Mouse (Mus musculus): ENCODE data around the gene Tbc1d8. TPM values are rescaled to one million over a fixed set of nuclear protein-coding genes. Genes with fewer than 3 reads are reported as not detected.
A peak's percentile ranks its signal among the peaks of the same experiment; 100 is the strongest.

The Tbc1d8 gene
- polyA plus RNA-seq, 1 experiment from 2014 or later, result 9.1 TPM

DNA sequence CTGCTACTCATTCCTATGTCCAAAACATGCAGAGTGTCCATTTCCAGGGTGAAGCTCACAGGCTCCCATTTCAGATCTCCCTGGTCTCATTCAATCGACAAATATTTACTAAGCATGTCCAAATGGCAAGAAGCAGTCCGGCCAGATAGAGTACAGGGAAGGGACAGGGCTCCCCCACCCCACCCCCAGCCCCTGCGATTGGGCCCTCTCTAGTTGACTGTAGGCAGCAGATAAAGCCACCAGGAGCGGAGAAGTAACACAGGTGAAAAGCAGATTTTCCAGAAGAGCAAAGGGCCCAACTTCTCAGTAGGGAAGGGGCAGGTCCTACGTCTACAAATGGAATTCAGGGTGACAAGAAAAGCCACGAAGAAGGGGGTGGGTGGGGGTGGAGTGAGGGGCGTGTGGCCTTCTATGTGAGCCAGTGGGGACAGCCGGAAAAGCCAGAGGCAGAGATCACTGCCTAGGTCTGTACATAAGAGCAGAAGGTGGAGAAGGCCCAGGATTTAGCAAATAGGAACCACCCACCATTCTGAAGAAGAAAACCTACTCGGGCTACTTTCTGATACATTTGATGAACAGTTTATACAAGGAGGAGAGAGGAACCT is 7.2 kb downstream of the Tbc1d8 start:
- no peak overlapping the region for H3K9ac ChIP-seq (ENCODE audit: low read length)
- no peak overlapping the region for H3K27ac ChIP-seq (ENCODE audit: low read depth)
- peaks cover 3% of the 10 kb centered on the region; the same call in 1 of the 2 replicates for H3K9me3 ChIP-seq (ENCODE audit: control insufficient read depth, low read length)
- WGBS, result 54% methylated on average over 9 of the region's 9 CpGs
- peaks cover 6% of the 10 kb centered on the region; the same call in 1 of the 2 replicates for H3K4me1 ChIP-seq (replicated peaks; ENCODE audit: control insufficient read depth, insufficient read depth, low read length)
- no peak for ATAC-seq (replicated peaks; ENCODE audit: low FRiP score, low TSS enrichment, low read depth)
- H3K4me3 ChIP-seq (ENCODE audit: low read depth, low read length), result no peak overlapping the region
- DNase-seq (ENCODE audit: low spot score), result no peak
- H3K4me2 ChIP-seq (ENCODE audit: low read length), result no peak overlapping the region
- no peaks in the 10 kb centered on the region for H3K27me3 ChIP-seq (replicated peaks; ENCODE audit: control insufficient read depth, insufficient read depth, low read length)
- H3K36me3 ChIP-seq (ENCODE audit: control insufficient read depth, insufficient read depth, low read length), result no peaks in the 10 kb centered on the region

DNA sequence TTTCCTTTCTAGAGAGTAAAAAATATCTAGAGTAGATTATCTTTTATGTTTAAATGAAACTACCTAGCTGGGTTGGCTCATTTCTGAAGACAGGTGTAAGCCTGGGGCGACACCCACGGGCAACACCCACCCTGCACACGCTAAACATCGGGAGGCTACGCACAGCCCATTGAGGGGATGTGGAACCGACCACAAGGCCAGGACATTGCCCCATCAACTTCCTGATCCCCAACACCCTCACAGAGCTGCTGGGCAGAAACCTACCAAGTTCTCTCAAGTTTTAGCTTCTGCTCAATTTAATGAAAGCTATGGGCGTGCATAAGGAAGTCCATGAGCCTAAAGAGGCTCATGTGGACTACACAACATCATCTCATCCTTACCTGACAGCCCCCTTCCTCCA is 9.6 kb downstream of the Tbc1d8 start:
- 86% methylated on average over 7 of the region's 7 CpGs for WGBS
- H3K27me3 ChIP-seq (replicated peaks; ENCODE audit: control insufficient read depth, insufficient read depth, low read length), result no peaks in the 10 kb centered on the region
- DNase-seq (ENCODE audit: low spot score), result no peak

GRCm38 (mm10) chr1:39466526-39466925 is 12.0 kb downstream of the Tbc1d8 start:
- no peak overlapping the region for H3K27ac ChIP-seq (ENCODE audit: low read depth)
- no peak for DNase-seq (ENCODE audit: low spot score)
- H3K36me3 ChIP-seq (ENCODE audit: control insufficient read depth, insufficient read depth, low read length), result no peaks in the 10 kb centered on the region
- no peaks in the 10 kb centered on the region for H3K9me3 ChIP-seq (ENCODE audit: control insufficient read depth, low read length)
- H3K4me2 ChIP-seq (ENCODE audit: low read length), result no peak overlapping the region
- H3K4me1 ChIP-seq (replicated peaks; ENCODE audit: control insufficient read depth, insufficient read depth, low read length), result peaks cover 9% of the 10 kb centered on the region; the same call in 1 of the 2 replicates
- ATAC-seq (replicated peaks; ENCODE audit: low FRiP score, low TSS enrichment, low read depth), result no peak
- H3K4me3 ChIP-seq (ENCODE audit: low read depth, low read length), result no peak overlapping the region
- H3K27me3 ChIP-seq (replicated peaks; ENCODE audit: control insufficient read depth, insufficient read depth, low read length), result no peaks in the 10 kb centered on the region
- H3K9ac ChIP-seq (ENCODE audit: low read length), result no peak overlapping the region
- WGBS, result 89% methylated on average over 13 of the region's 13 CpGs

More for the DNA sequence above, 9.6 kb downstream of the Tbc1d8 start:
- Histone ChIP-seq H3K4me3 (ENCODE audit: low read depth, low read length) (no peak overlapping the region), H3K4me1 (replicated peaks; ENCODE audit: control insufficient read depth, insufficient read depth, low read length) (peaks cover 9% of the 10 kb centered on the region; the same call in 1 of the 2 replicates), H3K9ac (ENCODE audit: low read length) (no peak overlapping the region), H3K9me3 (ENCODE audit: control insufficient read depth, low read length) (no peaks in the 10 kb centered on the region), H3K36me3 (ENCODE audit: control insufficient read depth, insufficient read depth, low read length) (no peaks in the 10 kb centered on the region), H3K4me2 (ENCODE audit: low read length) (no peak overlapping the region), H3K27ac (ENCODE audit: low read depth) (no peak overlapping the region)
- no peak for ATAC-seq (replicated peaks; ENCODE audit: low FRiP score, low TSS enrichment, low read depth)

DNA sequence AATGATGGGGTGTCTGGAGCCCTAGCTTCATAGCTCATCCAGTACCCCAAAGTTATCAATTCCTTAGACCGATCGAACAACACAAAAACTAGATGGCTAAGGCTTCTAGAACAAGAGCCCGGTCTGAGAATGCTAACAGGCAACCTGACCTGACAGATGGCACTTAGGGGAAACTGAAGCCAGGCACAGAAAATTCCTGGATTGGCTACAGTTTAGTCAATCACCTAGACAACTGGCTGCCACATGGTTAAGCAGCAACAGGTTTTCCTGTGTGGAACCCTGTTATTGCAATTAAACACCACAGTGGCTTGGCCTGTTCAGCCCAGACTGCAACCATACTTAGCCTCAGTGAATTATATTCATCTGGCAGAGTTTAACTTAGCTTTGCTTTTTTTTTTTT is 13.8 kb downstream of the Tbc1d8 start:
- no peak overlapping the region for H3K4me3 ChIP-seq (ENCODE audit: low read depth, low read length)
- peaks cover 6% of the 10 kb centered on the region; the same call in 1 of the 2 replicates for H3K4me1 ChIP-seq (replicated peaks; ENCODE audit: control insufficient read depth, insufficient read depth, low read length)
- no peak for DNase-seq (ENCODE audit: low spot score)
- no peak for ATAC-seq (replicated peaks; ENCODE audit: low FRiP score, low TSS enrichment, low read depth)
- no peak overlapping the region for H3K4me2 ChIP-seq (ENCODE audit: low read length)
- 89% methylated on average over 3 of the region's 3 CpGs for WGBS
- no peaks in the 10 kb centered on the region for H3K9me3 ChIP-seq (ENCODE audit: control insufficient read depth, low read length)
- no peak overlapping the region for H3K9ac ChIP-seq (ENCODE audit: low read length)
- H3K27ac ChIP-seq (ENCODE audit: low read depth), result no peak overlapping the region
- H3K27me3 ChIP-seq (replicated peaks; ENCODE audit: control insufficient read depth, insufficient read depth, low read length), result no peaks in the 10 kb centered on the region
- no peaks in the 10 kb centered on the region for H3K36me3 ChIP-seq (ENCODE audit: control insufficient read depth, insufficient read depth, low read length)

- Histone ChIP-seq H3K9ac (ENCODE audit: low read length) (no peak overlapping the region), H3K4me3 (ENCODE audit: low read depth, low read length) (no peak overlapping the region), H3K9me3 (ENCODE audit: control insufficient read depth, low read length) (no peaks in the 10 kb centered on the region), H3K4me1 (replicated peaks; ENCODE audit: control insufficient read depth, insufficient read depth, low read length) (peaks cover 6% of the 10 kb centered on the region; the same call in 1 of the 2 replicates), H3K27me3 (replicated peaks; ENCODE audit: control insufficient read depth, insufficient read depth, low read length) (no peaks in the 10 kb centered on the region), H3K4me2 (ENCODE audit: low read length) (no peak overlapping the region), H3K27ac (ENCODE audit: low read depth) (0 out of 2 replicates have a peak overlapping the region, but pooled peaks have one; percentile 16), H3K36me3 (ENCODE audit: control insufficient read depth, insufficient read depth, low read length) (no peaks in the 10 kb centered on the region)
- WGBS, result 71% methylated on average over 6 of the region's 6 CpGs
- DNase-seq (ENCODE audit: low spot score) (no peak), ATAC-seq (replicated peaks; ENCODE audit: low FRiP score, low TSS enrichment, low read depth) (no peak)
Observed at GRCm38 (mm10) chr1:39462937-39463444, 15.6 kb downstream of the Tbc1d8 start.

DNA sequence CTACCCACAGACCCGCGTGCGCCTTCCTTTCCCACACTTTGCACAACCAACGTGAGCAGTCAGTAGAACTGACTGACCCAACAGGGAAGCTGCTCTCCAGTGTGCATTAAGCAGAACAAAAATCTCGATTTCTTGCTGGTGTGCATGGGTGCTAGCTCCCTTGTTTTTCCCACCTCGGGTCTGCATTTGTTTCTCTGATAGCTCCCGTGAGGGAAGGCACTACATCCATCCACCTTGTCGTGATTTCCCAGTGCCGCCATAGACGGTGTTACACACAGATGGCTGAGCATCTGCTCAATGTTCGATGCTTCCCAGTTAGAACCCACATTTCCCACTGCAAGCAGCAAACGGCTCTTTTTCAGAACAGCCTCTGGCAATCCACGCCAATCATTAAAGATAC is 16.5 kb downstream of the Tbc1d8 start:
- WGBS, result 88% methylated on average over 13 of the region's 13 CpGs
- no peaks in the 10 kb centered on the region for H3K9me3 ChIP-seq (ENCODE audit: control insufficient read depth, low read length)
- no peak overlapping the region for H3K27ac ChIP-seq (ENCODE audit: low read depth)
- DNase-seq (ENCODE audit: low spot score) (no peak), ATAC-seq (replicated peaks; ENCODE audit: low FRiP score, low TSS enrichment, low read depth) (no peak)
- H3K4me2 ChIP-seq (ENCODE audit: low read length), result no peak overlapping the region
- H3K27me3 ChIP-seq (replicated peaks; ENCODE audit: control insufficient read depth, insufficient read depth, low read length), result no peaks in the 10 kb centered on the region
- H3K9ac ChIP-seq (ENCODE audit: low read length), result no peak overlapping the region
- H3K4me3 ChIP-seq (ENCODE audit: low read depth, low read length), result no peak overlapping the region
- no peaks in the 10 kb centered on the region for H3K36me3 ChIP-seq (ENCODE audit: control insufficient read depth, insufficient read depth, low read length)
- H3K4me1 ChIP-seq (replicated peaks; ENCODE audit: control insufficient read depth, insufficient read depth, low read length), result peaks cover 6% of the 10 kb centered on the region; the same call in 1 of the 2 replicates

DNA sequence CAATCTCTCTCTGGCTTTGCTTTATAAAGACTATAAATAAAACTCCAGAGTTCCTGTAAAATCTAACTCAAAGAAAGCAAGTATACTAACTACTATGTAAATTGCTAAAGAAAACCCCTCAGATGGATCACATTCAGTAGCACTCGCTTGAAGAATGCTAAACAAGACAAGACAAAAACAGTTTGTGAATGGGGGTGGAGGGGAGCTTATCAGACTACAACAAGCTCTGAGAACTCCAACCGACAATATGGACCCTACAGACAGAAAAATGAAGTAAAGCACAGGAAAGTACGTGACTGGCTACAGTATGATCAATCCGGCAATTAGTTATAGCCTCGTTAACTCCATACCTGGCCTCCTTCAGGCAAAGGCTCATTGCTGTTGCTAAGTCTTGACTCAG is 18.1 kb downstream of the Tbc1d8 start:
- Histone ChIP-seq H3K4me2 (ENCODE audit: low read length) (no peak overlapping the region), H3K27ac (ENCODE audit: low read depth) (no peak overlapping the region), H3K4me3 (ENCODE audit: low read depth, low read length) (no peak overlapping the region), H3K9ac (ENCODE audit: low read length) (no peak overlapping the region), H3K36me3 (ENCODE audit: control insufficient read depth, insufficient read depth, low read length) (no peaks in the 10 kb centered on the region), H3K9me3 (ENCODE audit: control insufficient read depth, low read length) (no peaks in the 10 kb centered on the region), H3K27me3 (replicated peaks; ENCODE audit: control insufficient read depth, insufficient read depth, low read length) (no peaks in the 10 kb centered on the region), H3K4me1 (replicated peaks; ENCODE audit: control insufficient read depth, insufficient read depth, low read length) (no peaks in the 10 kb centered on the region)
- DNase-seq (ENCODE audit: low spot score), result no peak
- 82% methylated on average over 5 of the region's 5 CpGs for WGBS
- no peak for ATAC-seq (replicated peaks; ENCODE audit: low FRiP score, low TSS enrichment, low read depth)

- no peak overlapping the region for H3K4me3 ChIP-seq (ENCODE audit: low read depth, low read length)
- DNase-seq (ENCODE audit: low spot score) (no peak), ATAC-seq (replicated peaks; ENCODE audit: low FRiP score, low TSS enrichment, low read depth) (no peak)
- no peaks in the 10 kb centered on the region for H3K27me3 ChIP-seq (replicated peaks; ENCODE audit: control insufficient read depth, insufficient read depth, low read length)
- no peak overlapping the region for H3K9ac ChIP-seq (ENCODE audit: low read length)
- no peaks in the 10 kb centered on the region for H3K4me1 ChIP-seq (replicated peaks; ENCODE audit: control insufficient read depth, insufficient read depth, low read length)
- H3K27ac ChIP-seq (ENCODE audit: low read depth), result no peak overlapping the region
- 89% methylated on average over 13 of the region's 13 CpGs for whole genome bisulfite sequencing
- H3K4me2 ChIP-seq (ENCODE audit: low read length), result no peak overlapping the region
- no peaks in the 10 kb centered on the region for H3K9me3 ChIP-seq (ENCODE audit: control insufficient read depth, low read length)
- no peaks in the 10 kb centered on the region for H3K36me3 ChIP-seq (ENCODE audit: control insufficient read depth, insufficient read depth, low read length)
Observed at GRCm38 (mm10) chr1:39457887-39458874, 20.4 kb downstream of the Tbc1d8 start.
